Mouse (Mus musculus): ENCODE measurements around the gene Med10. TPM values are rescaled to one million over a fixed set of nuclear protein-coding genes. Genes with fewer than 3 reads are reported as not detected.

Gene Med10
- 297 TPM for polyA plus RNA-seq (2014; fragmentation: Illumina TruSeq; extraction: RNeasy Lipid Tissue Mini Kit (QIAGEN cat#74804); ENCODE audit: low read depth, low replicate concordance)

DNA sequence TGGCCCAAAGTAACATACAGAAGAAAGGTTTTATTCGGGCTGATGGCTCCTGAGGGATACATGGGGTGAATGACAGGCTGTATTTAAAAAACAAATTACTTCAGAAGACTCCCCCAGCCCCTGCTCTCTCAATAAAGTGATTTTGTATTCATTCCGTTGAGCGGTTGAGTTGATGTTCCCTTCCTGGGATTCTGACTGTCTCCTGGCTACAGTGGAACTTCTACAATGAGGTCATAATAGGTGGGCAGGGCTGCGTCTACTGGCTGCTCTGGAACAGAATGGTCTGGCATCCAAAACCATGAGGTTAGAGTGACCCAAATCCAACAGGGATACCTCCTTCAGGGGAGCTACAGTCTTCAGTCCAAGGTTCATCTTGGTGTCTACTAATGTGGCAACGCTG lies at the start of gene Med10:
Gene Med10, plus strand, starts transcription at position 301 of the 400 bp plus-strand sequence.

Other genes with a start within 250 kb of the Med10 start
- gene Srd5a1, start 191.0 kb upstream of the Med10 start, polyA plus RNA-seq (2014; fragmentation: Illumina TruSeq; extraction: RNeasy Lipid Tissue Mini Kit (QIAGEN cat#74804); ENCODE audit: low read depth, low replicate concordance), result 3.4 TPM
- 0.07 TPM for gene Ube2ql1, start 62.5 kb upstream of the Med10 start, polyA plus RNA-seq (2014; fragmentation: Illumina TruSeq; extraction: RNeasy Lipid Tissue Mini Kit (QIAGEN cat#74804); ENCODE audit: low read depth, low replicate concordance)

All from testis, adult 10 weeks (tissue).